Mouse (Mus musculus) olfactory bulb, adult 2 months (tissue): Measurements from ENCODE around the gene Ppm1k. TPM values are rescaled to one million over a fixed set of nuclear protein-coding genes. Genes with fewer than 3 reads are reported as not detected.
"Not testable (repeated sequence)": the region's sequence is repeated elsewhere in the genome, so short reads cannot be mapped to it uniquely, and the experiment has no call there.

Experiments
- H3K27ac ChIP-seq: fragments of 200-500 bp; 2 replicates; pipeline ENCODE4 v1.5.1; 2012; ENCODE audit warnings: low read depth, low read length; ENCODE audit not compliant: insufficient read depth
- H3K4me1 ChIP-seq: fragments of 200-500 bp; 2 replicates; pipeline ENCODE4 v1.6.1; 2012; ENCODE audit warnings: low read length; ENCODE audit not compliant: control insufficient read depth, insufficient read depth
- H3K4me3 ChIP-seq: fragments of 200-500 bp; 2 replicates; pipeline ENCODE4 v1.5.1; 2012; ENCODE audit warnings: mild to moderate bottlenecking, low read depth, low read length, moderate library complexity; ENCODE audit not compliant: insufficient read depth
- CTCF ChIP-seq: fragments of 200-500 bp; IDR thresholded peaks from 2 replicates; pipeline ENCODE4 v1.5.1; 2012; ENCODE audit warnings: low read depth, mild to moderate bottlenecking, low read length, moderate library complexity; ENCODE audit not compliant: insufficient read depth
- POLR2A ChIP-seq: fragments of 200-500 bp; IDR thresholded peaks from 2 replicates; pipeline ENCODE4 v1.6.1; 2012; ENCODE audit warnings: mild to moderate bottlenecking, low read depth, low read length, moderate library complexity; ENCODE audit not compliant: insufficient read depth
- WGBS: fragments of 180-500 bp; shearing (Covaris S2); methylation state at CpG from one replicate; pipeline ENCODE4 v1.1.7; 2018; 5-methylcytosine and 5-hydroxymethylcytosine counted together
- polyA plus RNA-seq: library from polyadenylated mRNA; stranded (reverse); fragments of >200 nt; gene quantifications from 2 replicates; pipeline ENCODE4 v1.2.4, GENCODE M21; 2012; ENCODE audit warnings: low replicate concordance; ENCODE audit not compliant: missing spikeins, insufficient read depth, insufficient read length

Ppm1k gene
- polyA plus RNA-seq, 1 experiment, result not detected

DNA sequence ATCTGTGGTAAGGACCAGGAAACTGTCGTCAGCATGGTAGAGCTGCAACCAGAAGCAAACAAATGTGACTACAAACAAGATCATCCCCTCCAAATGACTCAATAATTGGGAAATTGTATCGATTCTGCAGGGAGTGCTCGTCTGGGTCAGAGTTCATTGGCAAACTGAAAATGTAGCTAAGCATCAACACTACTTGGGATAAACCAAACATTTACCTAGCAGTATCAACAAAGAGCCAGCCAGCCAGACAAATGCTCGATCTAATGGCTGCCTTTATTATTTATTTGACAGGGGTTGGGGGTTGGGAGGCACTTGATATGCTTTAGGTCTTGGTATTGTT lies 21.3 kb downstream of the Ppm1k start:
- H3K4me1 ChIP-seq, result no peaks in the 10 kb centered on the region
- no peak overlapping the region for H3K4me3 ChIP-seq
- TF ChIP-seq CTCF (no peak), POLR2A (no peak)
- 74% methylated on average over 4 of the region's 4 CpGs for WGBS
- no peak overlapping the region for H3K27ac ChIP-seq

DNA sequence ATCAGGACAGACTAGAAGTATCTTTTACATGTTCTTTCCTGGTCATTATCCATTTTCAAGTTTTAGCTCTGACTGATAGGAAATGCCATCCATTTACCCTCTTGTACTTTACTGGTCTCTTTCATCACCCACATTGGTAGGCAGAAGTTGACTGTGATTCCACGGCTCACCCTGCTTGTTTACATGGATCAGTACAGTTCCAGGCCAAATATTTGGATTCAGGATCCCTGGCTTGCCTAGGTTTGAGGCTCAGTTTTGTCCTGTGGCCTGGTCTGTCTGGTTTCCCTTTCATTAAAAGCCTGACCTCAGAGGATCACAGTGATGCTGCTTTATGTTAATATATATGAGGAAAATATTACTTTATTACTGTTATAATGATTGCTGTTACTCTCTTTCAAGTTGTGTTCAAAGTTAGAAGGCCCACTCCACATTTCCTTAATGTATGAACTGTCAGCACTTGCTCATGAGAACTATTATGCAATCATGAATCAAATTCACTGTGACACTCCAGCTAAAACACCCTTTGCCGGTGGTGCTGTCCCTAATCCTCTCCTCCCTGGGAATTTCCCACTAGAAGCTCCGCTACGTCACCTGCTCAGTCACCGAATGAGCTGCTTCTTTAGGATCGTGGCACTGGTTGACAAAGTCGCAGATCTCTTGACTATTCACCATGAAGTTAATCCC lies 21.8 kb downstream of the Ppm1k start:
- TF ChIP-seq POLR2A (no peak), CTCF (no peak)
- WGBS, result 80% methylated on average over 7 of the region's 7 CpGs
- Histone ChIP-seq H3K4me1 (no peaks in the 10 kb centered on the region), H3K4me3 (no peak overlapping the region), H3K27ac (no peak overlapping the region)

DNA sequence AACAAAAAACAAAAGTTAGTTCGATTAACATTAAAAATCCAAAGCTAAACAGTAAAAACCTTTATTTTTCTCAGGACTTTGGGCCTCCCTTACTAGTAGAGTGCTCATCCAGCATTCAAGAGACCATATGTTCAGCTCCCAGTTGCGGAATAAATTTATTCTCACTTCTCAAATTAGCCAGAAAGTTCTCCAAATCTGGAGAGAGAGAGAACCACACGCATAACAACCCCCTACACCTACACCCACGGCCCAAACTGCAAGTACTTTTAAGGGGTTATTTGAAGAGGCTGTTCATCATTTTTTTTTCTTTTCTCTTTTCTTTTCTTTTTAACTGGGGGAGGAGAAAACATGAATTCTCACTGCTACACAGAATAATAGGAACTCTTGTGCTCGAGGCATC lies 23.4 kb downstream of the Ppm1k start:
- Histone ChIP-seq H3K4me3 (no peak overlapping the region), H3K27ac (no peak overlapping the region), H3K4me1 (no peaks in the 10 kb centered on the region)
- 72% methylated on average over 5 of the region's 5 CpGs for WGBS
- TF ChIP-seq CTCF (no peak), POLR2A (no peak)

DNA sequence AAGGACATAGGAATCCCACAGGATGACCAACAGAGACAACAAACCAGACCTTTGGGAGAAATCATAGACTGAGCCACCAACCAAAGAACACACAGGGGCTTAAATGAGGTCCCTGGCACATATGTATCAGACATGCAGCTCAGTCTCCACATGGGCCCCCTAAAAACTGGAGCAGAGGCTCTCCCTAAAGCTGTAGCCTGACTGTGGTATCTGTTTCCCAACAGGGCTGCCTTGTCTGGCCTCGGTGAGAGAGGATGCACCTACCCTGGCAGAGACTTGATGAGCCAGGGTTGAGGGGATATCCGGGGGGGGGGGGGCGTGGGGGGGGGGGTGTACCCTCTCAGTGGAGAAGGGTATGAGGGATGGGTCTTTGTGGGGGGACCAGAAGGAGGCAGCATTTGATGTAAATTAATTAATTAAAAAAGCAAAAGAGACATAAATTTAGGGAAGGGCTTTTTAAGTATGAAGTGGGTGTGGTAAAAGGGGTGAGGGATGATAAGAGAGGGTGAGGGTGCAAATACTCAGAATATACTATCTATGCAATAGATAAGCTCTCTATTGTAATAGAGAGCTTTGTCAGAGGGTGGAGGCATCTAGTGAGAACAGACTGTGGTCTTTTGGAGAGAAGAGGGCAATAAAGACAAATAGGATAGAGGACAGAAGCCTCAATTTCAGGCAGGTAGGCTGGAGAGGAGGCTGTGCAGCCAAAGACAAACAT lies 31.4 kb downstream of the Ppm1k start:
- no peak overlapping the region for H3K27ac ChIP-seq
- H3K4me1 ChIP-seq, result no peaks in the 10 kb centered on the region
- TF ChIP-seq POLR2A, result no peak
- no peak for TF ChIP-seq CTCF
- WGBS, result 59% methylated on average over 3 of the region's 3 CpGs
- H3K4me3 ChIP-seq, result no peak overlapping the region

DNA sequence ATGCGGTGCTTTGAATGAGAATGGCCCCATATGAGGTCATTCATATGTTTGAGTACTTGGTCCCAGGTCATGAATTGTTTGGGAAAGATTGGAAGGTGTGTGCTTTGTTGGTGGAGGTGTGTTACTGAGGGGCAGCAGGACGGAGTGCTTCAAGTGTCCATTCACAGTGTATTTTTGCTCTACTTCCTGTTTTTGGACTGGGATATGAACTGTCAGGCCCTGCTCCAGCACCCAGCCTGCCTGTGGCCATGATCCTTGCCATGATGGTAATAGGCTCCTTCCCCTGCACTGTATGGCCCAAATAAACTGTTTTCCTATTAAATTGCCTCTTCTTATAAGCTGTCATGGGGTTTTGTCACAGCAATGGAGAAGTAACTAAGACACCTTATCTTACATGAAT lies 36.1 kb downstream of the Ppm1k start:
- WGBS, result 77% methylated on average over 2 of the region's 2 CpGs
- Histone ChIP-seq H3K27ac (no peak overlapping the region), H3K4me1 (no peaks in the 10 kb centered on the region), H3K4me3 (no peak overlapping the region)
- TF ChIP-seq POLR2A (no peak), CTCF (no peak)

DNA sequence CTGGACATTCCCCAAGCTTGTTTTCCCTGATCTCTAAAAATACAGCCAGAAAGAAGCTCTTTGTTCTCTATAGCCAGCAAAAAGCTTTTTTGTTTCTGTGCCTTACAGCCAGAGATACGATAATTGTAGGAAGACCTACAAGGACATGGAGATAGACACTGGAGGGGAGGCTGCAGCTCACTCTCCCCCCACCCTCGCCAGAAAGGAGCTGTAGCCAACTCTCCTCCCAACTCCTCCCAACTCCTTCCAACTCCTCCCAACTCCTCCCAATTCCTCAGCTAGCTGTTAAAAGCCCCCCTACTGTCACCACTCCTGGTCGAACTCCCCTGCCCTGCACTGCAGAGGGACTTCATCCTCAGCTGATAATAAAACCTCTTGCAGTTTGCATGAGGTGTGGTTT lies 67.1 kb downstream of the Ppm1k start:
- not testable (repeated sequence) for H3K4me3 ChIP-seq, H3K4me1 ChIP-seq, H3K27ac ChIP-seq
- WGBS, result 21% methylated on average over 3 of the region's 3 CpGs

Other genes with a start within 250 kb of the Ppm1k start
- not detected in 2 replicates for gene Vmn1r16, start 206.0 kb downstream of the Ppm1k start, polyA plus RNA-seq
- not detected in 2 replicates for gene Vmn1r17, start 171.7 kb downstream of the Ppm1k start, polyA plus RNA-seq
- not detected in 2 replicates for gene Vmn1r18, start 139.7 kb downstream of the Ppm1k start, polyA plus RNA-seq
- not detected in 2 replicates for gene Vmn1r19, start 131.7 kb downstream of the Ppm1k start, polyA plus RNA-seq
- gene Vmn1r20, start 106.5 kb downstream of the Ppm1k start, polyA plus RNA-seq, result not detected in 2 replicates
- not detected in 2 replicates for gene Herc6, start 45.5 kb upstream of the Ppm1k start, polyA plus RNA-seq
- not detected in 2 replicates for gene Pyurf, start 156.6 kb upstream of the Ppm1k start, polyA plus RNA-seq
- not detected in 2 replicates for gene Lancl2, start 167.1 kb upstream of the Ppm1k start, polyA plus RNA-seq